Mouse (Mus musculus) erythroblast, embryonic 14.5 days (primary cell): Measurements from ENCODE around the gene Csrp3.

ENCODE experiments used
- GATA1 ChIP-seq: IDR thresholded peaks from 2 replicates; pipeline ENCODE4 v1.6.1; 2012; ENCODE audit warnings: low read length, inconsistent platforms, mixed read lengths
- TAL1 ChIP-seq: IDR thresholded peaks from 3 replicates; pipeline ENCODE4 v1.6.1; 2012; ENCODE audit warnings: low read length, inconsistent platforms, mixed read lengths

- TF ChIP-seq GATA1, result no peak
- TF ChIP-seq TAL1, result no peak
These were observed 15.1 kb downstream of the Csrp3 start for GRCm38 (mm10) chr7:48832735-48833134.
